Comparison of ENCODE assay signal across 14 mouse cellular contexts in the genomic region with DNA sequence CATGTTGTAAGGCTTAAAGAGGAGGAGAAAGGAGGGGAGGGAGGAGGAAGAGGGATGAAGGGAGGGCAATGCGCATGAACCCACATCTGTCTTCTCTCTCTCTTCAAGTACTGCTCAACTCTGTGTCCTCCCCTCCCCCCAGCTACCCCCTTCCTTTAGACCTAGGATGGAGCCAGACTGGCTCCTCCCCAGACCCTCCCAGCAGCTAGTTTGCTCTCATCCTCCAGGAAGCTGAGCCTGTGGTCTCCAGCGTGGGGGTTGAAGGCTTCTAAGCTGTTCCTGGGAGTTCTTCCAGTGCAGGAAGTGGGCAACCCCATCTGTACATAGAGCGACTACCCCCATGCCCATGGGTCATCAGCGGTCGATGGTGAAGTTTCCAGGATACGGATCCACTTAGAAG. TPM values are rescaled to one million over a fixed set of nuclear protein-coding genes. Genes with fewer than 3 reads are reported as not detected.
DNase-seq lines count a peak whose midpoint lies in the region; ATAC-seq and TF ChIP-seq lines count a peak whose summit lies in the region.
"Had no signal": no experiment of that assay in that cellular context is flagged by ENCODE, and none has a peak within 500 bp of the region (broad histone marks: within the 10 kb centered on the region; RNA-seq: fewer than 3 reads in every experiment).

No protein-coding gene starts in this region.

- peak; percentile 15 for DNase-seq in hindbrain, embryonic 10.5 days (ENCODE audit: low spot score)
- no peak for DNase-seq in hindbrain, embryonic 11.5 days (ENCODE audit: low spot score)
- DNase-seq in lung, embryonic 14.5 days = peak; percentile 68
- DNase-seq in lung, postnatal 25 days (ENCODE audit: low spot score) = no peak
- DNase-seq in embryo, embryonic 10.5 days (ENCODE audit: low spot score) = peak; percentile 59
- no peak for DNase-seq in layer of hippocampus, postnatal 25 days (ENCODE audit: extremely low spot score in 1 of 2, low spot score in 1 of 2)
- no peak for DNase-seq in left cerebral cortex, adult 8-10 months (ENCODE audit: low spot score in 2 of 2)
- DNase-seq: cerebellum, adult 9-10 months; thymus, adult 2 months had no signal

- no peak overlapping the region for H3K9ac ChIP-seq in hindbrain, embryonic 11.5 days (ENCODE audit: low read depth, low read length)
- H3K9ac ChIP-seq in lung, embryonic 14.5 days = no peak overlapping the region
- H3K9ac ChIP-seq in intestine, embryonic 15.5 days = no peak overlapping the region
- H3K9ac ChIP-seq: hindbrain, embryonic 13.5 days; liver, embryonic 14.5 days had no signal

- H3K4me3 ChIP-seq in hindbrain, embryonic 10.5 days = no peak overlapping the region
- no peak overlapping the region for H3K4me3 ChIP-seq in hindbrain, embryonic 11.5 days (ENCODE audit: low read depth, low read length)
- no peak overlapping the region for H3K4me3 ChIP-seq in lung, embryonic 14.5 days (ENCODE audit: low read depth, low read length)
- H3K4me3 ChIP-seq in intestine, embryonic 15.5 days (replicated peaks) = no peak overlapping the region
- H3K4me3 ChIP-seq: heart, embryonic 12.5 days; hindbrain, embryonic 13.5 days had no signal

- no peaks in the 10 kb centered on the region for H3K36me3 ChIP-seq in hindbrain, embryonic 10.5 days
- H3K36me3 ChIP-seq in hindbrain, embryonic 11.5 days (ENCODE audit: control insufficient read depth, insufficient read depth, low read length) = no peaks in the 10 kb centered on the region
- no peaks in the 10 kb centered on the region for H3K36me3 ChIP-seq in lung, embryonic 14.5 days (ENCODE audit: insufficient read depth)
- H3K36me3 ChIP-seq in intestine, embryonic 15.5 days = no peaks in the 10 kb centered on the region
- H3K36me3 ChIP-seq: heart, embryonic 12.5 days; hindbrain, embryonic 13.5 days had no signal

- no peaks in the 10 kb centered on the region for H3K9me3 ChIP-seq in hindbrain, embryonic 10.5 days
- no peaks in the 10 kb centered on the region for H3K9me3 ChIP-seq in hindbrain, embryonic 11.5 days (ENCODE audit: control insufficient read depth, low read length)
- no peaks in the 10 kb centered on the region for H3K9me3 ChIP-seq in lung, embryonic 14.5 days (ENCODE audit: low read depth, low read length)
- H3K9me3 ChIP-seq in intestine, embryonic 15.5 days = no peaks in the 10 kb centered on the region
- H3K9me3 ChIP-seq: heart, embryonic 12.5 days; hindbrain, embryonic 13.5 days had no signal

- H3K27ac ChIP-seq in hindbrain, embryonic 10.5 days = peak overlapping the region; percentile 67
- H3K27ac ChIP-seq in hindbrain, embryonic 11.5 days (ENCODE audit: low read depth, low read length) = no peak overlapping the region
- H3K27ac ChIP-seq in lung, embryonic 14.5 days (ENCODE audit: low read depth) = peak overlapping the region; percentile 85
- H3K27ac ChIP-seq in intestine, embryonic 15.5 days = peak overlapping the region; percentile 76
- H3K27ac ChIP-seq: hindbrain, embryonic 13.5 days; liver, embryonic 14.5 days had no signal

- 71% methylated on average over 6 of the region's 6 CpGs for WGBS in hindbrain, embryonic 10.5 days
- 59% methylated on average over 6 of the region's 6 CpGs for WGBS in hindbrain, embryonic 11.5 days
- 36% methylated on average over 6 of the region's 6 CpGs for WGBS in lung, embryonic 14.5 days
- 36% methylated on average over 6 of the region's 6 CpGs for WGBS in intestine, embryonic 15.5 days

- TF ChIP-seq CTCF in lung, embryonic 14.5 days (IDR thresholded peaks at IDR 0.05; ENCODE audit: low read depth) = no peak

- peaks cover 11% of the 10 kb centered on the region for H3K27me3 ChIP-seq in hindbrain, embryonic 10.5 days (ENCODE audit: insufficient read depth, poor library complexity, severe bottlenecking)
- H3K27me3 ChIP-seq in hindbrain, embryonic 11.5 days (ENCODE audit: control insufficient read depth, insufficient read depth, low read length) = no peaks in the 10 kb centered on the region
- no peaks in the 10 kb centered on the region for H3K27me3 ChIP-seq in lung, embryonic 14.5 days (ENCODE audit: insufficient read depth, low read length)
- no peaks in the 10 kb centered on the region for H3K27me3 ChIP-seq in intestine, embryonic 15.5 days (replicated peaks)
- H3K27me3 ChIP-seq: heart, embryonic 12.5 days had no signal

- no peak for ATAC-seq in hindbrain, embryonic 11.5 days (ENCODE audit: low FRiP score)
- peak; percentile 86 for ATAC-seq in lung, embryonic 14.5 days (ENCODE audit: insufficient read depth)
- ATAC-seq in intestine, embryonic 15.5 days = peak; percentile 73
- ATAC-seq: forebrain, embryonic 16.5 days had no signal

- H3K4me2 ChIP-seq in hindbrain, embryonic 11.5 days (replicated peaks; ENCODE audit: low read depth, low read length) = no peak overlapping the region
- 0 out of 2 replicates have a peak overlapping the region, but pooled peaks have one; percentile 31 for H3K4me2 ChIP-seq in lung, embryonic 14.5 days
- H3K4me2 ChIP-seq in intestine, embryonic 15.5 days (replicated peaks) = 0 out of 2 replicates have a peak overlapping the region, but pooled peaks have one; percentile 3
- H3K4me2 ChIP-seq: heart, embryonic 12.5 days; hindbrain, embryonic 13.5 days had no signal

- H3K4me1 ChIP-seq in hindbrain, embryonic 10.5 days (replicated peaks) = peaks cover 58% of the 10 kb centered on the region
- H3K4me1 ChIP-seq in hindbrain, embryonic 11.5 days (replicated peaks; ENCODE audit: control insufficient read depth, insufficient read depth, low read length) = peaks cover 6% of the 10 kb centered on the region
- H3K4me1 ChIP-seq in lung, embryonic 14.5 days (ENCODE audit: insufficient read depth) = peaks cover 23% of the 10 kb centered on the region
- H3K4me1 ChIP-seq in intestine, embryonic 15.5 days (replicated peaks) = peaks cover 26% of the 10 kb centered on the region

RNA-seq across cellular contexts. Expression of a gene that starts 38.8 kb away (rescaled TPM):
- polyA plus RNA-seq in hindbrain, embryonic 10.5 days (2016; fragmentation: Nextera tagmentation; extraction: Ambion mirVana) = 3.2 and 4.3 TPM in 2 replicates
- 2.9 and 4.2 TPM in 2 replicates for polyA plus RNA-seq in hindbrain, embryonic 11.5 days (2014; fragmentation: Nextera tagmentation; extraction: Ambion mirVana)
- polyA plus RNA-seq in lung, embryonic 14.5 days (2014; fragmentation: Nextera tagmentation; extraction: Ambion mirVana) = 3.5 and 4.4 TPM in 2 replicates
- polyA plus RNA-seq in intestine, embryonic 15.5 days (2015; fragmentation: Nextera tagmentation; extraction: Ambion mirVana) = 2.1 and 2.2 TPM in 2 replicates
- 10 to 100 TPM; 22.9 to 27.2 TPM for total RNA-seq in layer of hippocampus, postnatal 25 days (2021)
- total RNA-seq in left cerebral cortex, adult 8-10 months (2022) = 10 to 100 TPM; 21.2 to 29.6 (median 25.5) TPM

Comparison
In these comparisons a context has a peak if more than half of its experiments do, and no peak if none do; other contexts are left out.
1. DNase-seq: peak in hindbrain, embryonic 10.5 days (single experiment), lung, embryonic 14.5 days (single experiment) and embryo, embryonic 10.5 days (single experiment); none in hindbrain, embryonic 11.5 days (single experiment), lung, postnatal 25 days (single experiment), layer of hippocampus, postnatal 25 days (0 of 2) and left cerebral cortex, adult 8-10 months (0 of 2).